Mouse (Mus musculus) kidney, embryonic 15.5 days (tissue): ENCODE measurements around the gene Smim4. TPM values are rescaled to one million over a fixed set of nuclear protein-coding genes. Genes with fewer than 3 reads are reported as not detected.

Experiments used
- ATAC-seq: fragments of 200-750 bp; cut with Nextera tagmentation; replicated peaks from 2 replicates; pipeline ENCODE4 v1.8.0; 2017; ENCODE audit warnings: moderate TSS enrichment; ENCODE audit not compliant: low FRiP score
- H3K27ac ChIP-seq: fragments of 300-500 bp; sonication (generic); 2 replicates; pipeline ENCODE4 v1.5.1; 2015; ENCODE audit warnings: mild to moderate bottlenecking, inconsistent platforms
- H3K27me3 ChIP-seq: fragments of 300-500 bp; sonication (generic); 2 replicates; pipeline ENCODE4 v1.6.1; 2015; ENCODE audit warnings: inconsistent platforms
- H3K36me3 ChIP-seq: fragments of 300-500 bp; sonication (generic); 2 replicates; pipeline ENCODE4 v1.6.1; 2015; ENCODE audit warnings: inconsistent platforms
- H3K4me1 ChIP-seq: fragments of 300-500 bp; sonication (generic); 2 replicates; pipeline ENCODE4 v1.6.1; 2015; ENCODE audit warnings: inconsistent platforms
- H3K4me2 ChIP-seq: fragments of 300-500 bp; sonication (generic); 2 replicates; pipeline ENCODE4 v1.6.1; 2015; ENCODE audit warnings: moderate library complexity, mild to moderate bottlenecking, inconsistent platforms
- H3K4me3 ChIP-seq: fragments of 300-500 bp; sonication (generic); replicated peaks from 2 replicates; pipeline ENCODE4 v1.5.1; 2015; ENCODE audit warnings: mild to moderate bottlenecking, inconsistent platforms
- H3K9ac ChIP-seq: fragments of 300-500 bp; sonication (generic); 2 replicates; pipeline ENCODE4 v1.6.1; 2015; ENCODE audit warnings: mild to moderate bottlenecking, inconsistent platforms
- H3K9me3 ChIP-seq: fragments of 300-500 bp; sonication (generic); replicated peaks from 2 replicates; pipeline ENCODE4 v1.6.1; 2016; ENCODE audit warnings: inconsistent platforms
- WGBS: fragments of 180-500 bp; shearing (Covaris S2); methylation state at CpG from one replicate; pipeline ENCODE4 v1.1.7; 2015; ENCODE audit warnings: mixed read lengths; 5-methylcytosine and 5-hydroxymethylcytosine counted together
- polyA plus RNA-seq: library from polyadenylated mRNA; unstranded; fragments of >200 nt; fragmentation: Nextera tagmentation; extraction: Ambion mirVana; gene quantifications from 2 replicates; pipeline ENCODE4 v1.2.1, GENCODE M21; 2015

The Smim4 gene
- polyA plus RNA-seq, 1 experiment from 2014 or later = 98.1 TPM

DNA sequence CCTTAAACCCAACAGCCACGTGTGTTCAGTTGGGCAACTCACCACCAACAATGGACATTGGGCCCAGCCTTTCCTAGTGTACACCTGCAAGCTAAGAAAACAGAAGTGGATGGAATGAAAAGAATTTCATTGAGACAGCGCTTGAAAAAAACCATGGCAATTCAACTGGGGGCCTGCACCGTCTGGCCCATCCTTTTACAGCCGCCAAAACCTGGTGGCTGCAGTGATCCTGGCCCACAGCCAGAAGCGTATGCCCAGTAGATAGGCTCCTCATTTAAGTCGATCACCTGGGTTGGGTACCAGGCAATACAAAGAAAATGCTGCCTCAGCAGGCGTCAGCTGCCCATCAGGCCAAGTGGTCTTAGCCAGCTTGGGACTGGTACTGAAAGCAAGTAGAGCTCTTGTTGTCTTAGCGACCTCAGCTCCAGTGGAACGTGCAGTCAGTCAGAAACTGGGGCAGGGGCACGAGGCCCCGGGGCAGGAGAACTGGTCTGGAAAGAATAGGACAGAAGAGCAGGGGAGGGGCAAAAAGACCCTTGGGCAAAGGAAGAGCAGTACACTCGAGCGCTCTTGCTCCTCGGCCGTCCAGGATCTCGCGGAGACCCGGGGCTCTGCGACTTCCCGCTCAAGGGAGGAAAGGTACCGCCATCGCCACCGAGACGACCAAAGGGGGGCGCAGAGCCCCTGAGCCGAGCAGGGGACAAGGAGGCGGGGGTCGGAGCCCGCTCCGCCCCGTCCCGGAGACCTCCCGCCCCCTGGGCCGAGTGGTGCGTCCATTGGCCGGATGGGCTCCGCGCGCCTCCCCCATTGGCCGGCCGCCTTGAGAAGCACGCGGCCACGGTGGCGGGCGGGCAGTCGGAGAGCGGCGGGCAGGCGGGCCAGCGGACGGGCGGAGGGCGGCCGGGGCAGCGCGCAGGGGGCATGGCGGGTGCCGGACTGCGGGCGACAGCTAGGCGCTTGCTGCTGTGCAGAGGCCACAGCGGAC lies 1.8 kb upstream of the Smim4 start, which contains the start of gene Nt5dc2:
Gene Nt5dc2 (plus strand): TSS at position 818 of the 985 bp plus-strand sequence.
- Histone ChIP-seq H3K27me3 (no peaks in the 10 kb centered on the region), H3K4me2 (peak within 1 kb of the TSS; percentile 83), H3K27ac (peak within 1 kb of the TSS; percentile 89), H3K4me3 (peak within 1 kb of the TSS; percentile 82), H3K9ac (peak within 1 kb of the TSS; percentile 78), H3K4me1 (peaks cover 60% of the 10 kb centered on the region), H3K9me3 (no peaks in the 10 kb centered on the region), H3K36me3 (peaks cover 14% of the 10 kb centered on the region)
- ATAC-seq = peak; percentile 84
- 3% methylated on average over 63 of the region's 63 CpGs for WGBS

DNA sequence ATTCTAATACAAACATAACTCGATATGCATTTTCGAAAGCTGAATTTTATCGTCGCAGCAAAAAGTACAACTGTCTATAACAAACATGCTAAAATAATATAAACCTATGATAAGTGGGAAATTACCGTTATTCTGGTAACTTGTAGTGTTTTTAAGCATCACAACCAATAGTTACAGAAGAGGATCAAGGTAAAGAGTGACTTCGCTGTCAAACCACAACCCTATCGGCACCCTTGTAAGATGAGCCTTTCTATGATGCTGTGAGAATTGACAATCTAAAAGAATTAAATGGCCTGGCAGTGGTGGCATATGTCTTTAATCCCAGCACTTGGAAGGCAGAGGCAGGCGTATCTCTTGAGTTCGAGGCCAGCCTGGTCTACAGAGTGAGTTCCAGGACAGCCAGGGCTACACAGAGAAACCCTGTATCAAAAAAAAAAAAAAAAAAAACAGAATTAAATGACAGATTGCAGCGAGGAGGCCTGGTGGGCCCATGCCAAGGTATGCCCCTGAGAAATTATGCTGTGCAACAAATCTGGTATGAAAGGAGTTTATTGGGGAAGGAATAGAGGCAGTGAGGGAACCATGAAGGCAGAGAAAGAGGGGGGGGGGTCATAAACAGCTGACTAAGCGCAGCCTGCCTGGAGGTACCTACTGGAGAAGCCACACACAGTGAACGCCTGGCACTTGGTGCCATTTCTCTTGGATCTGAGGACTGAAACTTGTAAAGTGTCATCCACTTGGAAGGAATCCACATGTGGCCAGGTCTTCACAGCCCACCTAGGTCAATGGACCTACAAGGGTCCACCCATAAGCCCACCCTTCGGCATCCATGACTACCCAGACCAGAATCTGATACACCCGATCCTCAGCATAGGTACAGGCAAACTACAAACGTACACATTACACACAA lies 825 bp upstream of the Smim4 start:
- Histone ChIP-seq H3K4me3 (peak overlapping the region; percentile 83), H3K27me3 (no peaks in the 10 kb centered on the region), H3K4me2 (peak overlapping the region; percentile 86), H3K27ac (peak overlapping the region; percentile 89), H3K36me3 (peaks cover 8% of the 10 kb centered on the region), H3K4me1 (peaks cover 70% of the 10 kb centered on the region), H3K9me3 (no peaks in the 10 kb centered on the region), H3K9ac (peak overlapping the region; percentile 85; the same call in 1 of the 2 replicates)
- no peak for ATAC-seq
- 69% methylated on average over 15 of the region's 15 CpGs for WGBS

DNA sequence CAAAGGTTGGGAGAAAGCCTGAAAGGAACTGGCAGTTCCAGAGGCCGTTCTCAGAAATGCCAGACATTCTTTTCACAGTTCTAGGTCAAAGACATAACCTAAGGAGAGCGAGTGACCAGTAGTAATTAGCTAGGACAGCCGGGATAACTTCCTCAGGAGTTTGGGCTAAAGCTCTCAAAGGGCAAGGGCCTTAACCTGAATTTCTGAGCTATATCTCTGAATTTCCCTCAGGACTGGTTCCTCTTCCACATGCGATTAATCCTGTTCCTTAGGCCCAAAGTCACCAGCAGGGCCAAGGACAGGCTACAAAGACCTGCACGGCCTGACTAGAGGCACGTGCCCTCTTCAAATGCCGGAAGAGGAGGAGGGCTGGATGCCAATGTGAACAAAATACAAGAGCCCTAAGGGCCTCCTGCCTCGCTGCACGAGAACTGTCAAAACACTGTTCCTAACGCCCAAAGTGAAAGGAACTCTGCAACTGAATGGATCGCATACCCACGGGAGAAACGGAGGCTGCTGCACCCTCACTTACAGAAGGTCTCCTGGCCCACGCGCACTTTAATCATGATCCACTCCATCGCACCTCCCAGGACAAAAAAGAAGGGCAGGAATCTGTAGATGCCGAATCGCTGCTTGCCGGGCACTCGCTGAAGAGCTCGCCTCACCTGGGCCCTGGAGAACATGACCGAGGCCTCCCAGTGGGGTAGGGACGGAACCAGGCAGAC lies 493 bp downstream of the Smim4 start:
- Histone ChIP-seq H3K9me3 (no peaks in the 10 kb centered on the region), H3K4me1 (peaks cover 63% of the 10 kb centered on the region), H3K9ac (peak overlapping the region; percentile 85), H3K27ac (peak overlapping the region; percentile 92), H3K4me3 (peak overlapping the region; percentile 83), H3K4me2 (peak overlapping the region; percentile 86), H3K36me3 (peaks cover 14% of the 10 kb centered on the region), H3K27me3 (no peaks in the 10 kb centered on the region)
- 0 out of 2 replicates have a peak, but pooled peaks have one; percentile 0 for ATAC-seq
- 1% methylated on average over 23 of the region's 23 CpGs for WGBS

DNA sequence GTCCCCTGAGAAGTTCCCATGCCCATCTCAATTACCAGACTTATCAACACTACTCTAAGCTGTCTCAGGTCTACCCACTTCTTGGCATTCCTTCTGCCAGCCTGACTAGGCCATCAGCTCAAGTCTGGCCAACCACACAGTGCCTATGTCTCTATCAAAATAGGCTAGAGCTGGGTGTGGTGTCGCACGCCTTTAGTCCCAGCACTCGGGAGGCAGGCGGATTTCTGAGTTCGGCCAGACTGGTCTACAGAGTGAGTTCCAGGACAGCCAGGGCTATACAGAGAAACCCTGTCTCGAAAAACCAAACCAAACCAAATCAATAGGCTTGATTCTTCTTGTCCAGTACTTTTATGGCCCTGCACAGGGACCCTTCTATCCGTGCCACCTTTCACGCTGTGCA lies 1.9 kb downstream of the Smim4 start:
- no peak for ATAC-seq
- Histone ChIP-seq H3K4me2 (peak overlapping the region; percentile 42), H3K9ac (no peak overlapping the region), H3K27ac (peak overlapping the region; percentile 90), H3K4me1 (peaks cover 49% of the 10 kb centered on the region), H3K27me3 (no peaks in the 10 kb centered on the region), H3K36me3 (peaks cover 20% of the 10 kb centered on the region), H3K9me3 (no peaks in the 10 kb centered on the region), H3K4me3 (no peak overlapping the region)
- 89% methylated on average over 8 of the region's 8 CpGs for WGBS

DNA sequence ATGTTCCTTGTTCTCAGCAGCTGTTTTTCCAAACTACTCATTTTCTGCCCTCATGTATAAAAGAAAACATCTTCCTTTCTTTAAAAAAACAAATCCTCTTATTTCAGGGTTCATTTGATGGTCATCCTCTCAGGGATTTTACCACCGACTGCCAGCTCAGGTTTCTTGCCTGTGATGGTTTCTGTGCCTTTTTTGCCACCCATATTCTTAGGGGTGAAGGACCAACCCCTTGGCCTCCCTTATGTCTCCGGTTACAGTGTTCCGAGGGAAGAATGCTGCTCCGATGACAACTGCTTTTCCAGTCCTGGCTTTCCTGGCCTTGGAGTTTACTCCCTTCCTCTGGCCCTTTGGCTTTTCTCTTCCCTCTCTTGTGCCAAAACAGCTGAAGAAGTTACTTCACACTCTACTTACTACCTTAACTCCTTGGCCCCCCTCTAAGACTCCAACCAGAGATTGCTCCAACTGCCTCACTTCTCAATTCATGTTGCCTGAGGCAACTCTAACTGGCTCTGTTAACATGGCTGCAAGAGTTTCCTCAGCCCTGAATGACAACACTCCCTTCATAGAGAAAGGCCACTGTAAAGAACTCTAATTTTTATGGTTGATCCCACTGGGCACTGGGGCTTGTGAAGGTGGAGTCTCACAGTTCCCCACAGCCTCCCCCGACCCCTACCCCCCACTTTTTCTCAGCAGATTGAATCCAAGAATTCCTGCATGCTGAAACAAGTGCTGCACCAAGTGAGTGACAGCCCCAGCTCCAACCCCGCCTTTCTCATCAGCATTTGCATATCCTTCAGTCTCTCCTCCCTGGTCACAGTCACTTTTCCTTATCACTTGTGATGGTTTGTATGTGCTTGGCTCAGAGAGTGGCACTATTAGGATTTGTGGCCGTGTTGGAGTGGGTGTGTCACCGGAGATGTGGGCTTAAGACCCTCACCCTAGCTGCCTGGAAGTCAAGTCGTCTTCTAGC lies 3.4 kb downstream of the Smim4 start:
- WGBS = 27% methylated on average over 9 of the region's 9 CpGs
- H3K4me3 ChIP-seq = no peak overlapping the region
- H3K9ac ChIP-seq = peak overlapping the region; percentile 17; the same call in 1 of the 2 replicates
- H3K4me2 ChIP-seq = peak overlapping the region; percentile 42
- H3K9me3 ChIP-seq = no peaks in the 10 kb centered on the region
- peak overlapping the region; percentile 90 for H3K27ac ChIP-seq
- ATAC-seq = 0 out of 2 replicates have a peak, but pooled peaks have one; percentile 16
- peaks cover 30% of the 10 kb centered on the region for H3K36me3 ChIP-seq
- H3K27me3 ChIP-seq = no peaks in the 10 kb centered on the region
- H3K4me1 ChIP-seq = peaks cover 46% of the 10 kb centered on the region

DNA sequence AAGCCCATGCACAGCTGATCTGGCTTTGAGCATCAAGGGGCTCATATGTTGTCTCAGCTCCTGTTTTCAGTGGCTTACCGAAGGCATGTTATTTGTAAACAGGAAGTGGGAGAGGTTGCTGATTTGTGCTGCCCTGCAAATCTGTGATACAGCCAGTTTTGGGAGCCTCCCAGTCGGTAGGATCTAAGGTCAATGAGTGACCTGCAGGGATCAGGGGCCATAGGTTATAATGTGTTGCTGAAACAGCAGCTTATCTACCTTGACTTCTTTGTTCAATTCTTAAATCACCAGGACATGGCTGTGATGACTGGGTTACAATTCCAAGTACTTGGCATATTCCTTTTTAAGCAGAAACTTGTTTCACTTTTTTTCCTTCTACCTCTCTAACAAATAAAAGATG lies 13.2 kb downstream of the Smim4 start:
- no peak overlapping the region for H3K9ac ChIP-seq
- no peak overlapping the region for H3K4me2 ChIP-seq
- H3K27ac ChIP-seq = no peak overlapping the region
- no peaks in the 10 kb centered on the region for H3K9me3 ChIP-seq
- no peak for ATAC-seq
- peaks cover 85% of the 10 kb centered on the region for H3K36me3 ChIP-seq
- H3K4me3 ChIP-seq = no peak overlapping the region
- H3K4me1 ChIP-seq = no peaks in the 10 kb centered on the region
- H3K27me3 ChIP-seq = no peaks in the 10 kb centered on the region
- 69% methylated on average over 2 of the region's 2 CpGs for WGBS

DNA sequence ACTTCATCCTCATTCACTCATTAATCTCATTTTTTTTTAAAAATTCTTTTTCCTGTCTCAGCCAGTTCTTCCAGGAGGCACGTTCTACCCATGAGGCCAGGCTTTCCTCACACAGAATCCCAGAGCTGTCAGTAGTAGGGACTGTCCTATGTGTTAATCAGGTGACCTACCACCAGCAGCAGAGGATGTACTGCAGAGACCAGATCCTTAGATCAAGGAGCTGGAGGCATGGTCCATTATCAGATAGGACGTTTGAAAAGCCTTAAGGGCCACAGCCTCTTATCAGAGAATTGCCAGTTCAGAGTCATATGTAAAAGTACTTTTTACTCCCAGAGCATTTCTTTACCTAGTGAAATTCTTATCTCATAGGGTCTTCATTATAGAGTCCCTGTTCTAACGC lies 14.7 kb downstream of the Smim4 start:
- H3K27ac ChIP-seq = no peak overlapping the region
- H3K36me3 ChIP-seq = peaks cover 90% of the 10 kb centered on the region
- no peaks in the 10 kb centered on the region for H3K9me3 ChIP-seq
- no peak overlapping the region for H3K4me2 ChIP-seq
- no peak overlapping the region for H3K9ac ChIP-seq
- no peaks in the 10 kb centered on the region for H3K27me3 ChIP-seq
- no peaks in the 10 kb centered on the region for H3K4me1 ChIP-seq
- WGBS = 70% methylated on average over 3 of the region's 3 CpGs
- ATAC-seq = no peak
- H3K4me3 ChIP-seq = no peak overlapping the region

DNA sequence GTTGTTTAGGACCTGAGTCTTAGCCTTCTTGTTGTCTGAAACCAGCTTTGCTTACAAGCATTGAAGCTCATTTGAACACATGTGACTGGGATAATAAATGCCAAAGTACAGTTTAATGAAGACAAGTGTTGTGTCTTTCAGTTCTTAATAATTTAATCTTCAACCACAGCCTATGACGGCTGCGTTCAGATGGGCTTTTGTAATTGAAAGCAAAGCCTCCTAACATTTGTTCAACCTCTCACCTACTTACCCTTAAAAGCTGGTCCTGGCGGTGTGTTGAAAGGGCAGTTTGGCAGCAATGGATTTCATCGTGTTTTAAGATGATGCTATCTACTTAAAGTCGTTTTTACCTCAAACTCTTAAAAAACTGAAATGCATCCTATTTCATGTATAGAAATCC lies 16.6 kb downstream of the Smim4 start:
- ATAC-seq = no peak
- no peak overlapping the region for H3K4me2 ChIP-seq
- H3K9me3 ChIP-seq = no peaks in the 10 kb centered on the region
- no peak overlapping the region for H3K27ac ChIP-seq
- H3K4me3 ChIP-seq = no peak overlapping the region
- 76% methylated on average over 5 of the region's 5 CpGs for WGBS
- H3K4me1 ChIP-seq = no peaks in the 10 kb centered on the region
- peaks cover 93% of the 10 kb centered on the region for H3K36me3 ChIP-seq
- no peaks in the 10 kb centered on the region for H3K27me3 ChIP-seq
- no peak overlapping the region for H3K9ac ChIP-seq

DNA sequence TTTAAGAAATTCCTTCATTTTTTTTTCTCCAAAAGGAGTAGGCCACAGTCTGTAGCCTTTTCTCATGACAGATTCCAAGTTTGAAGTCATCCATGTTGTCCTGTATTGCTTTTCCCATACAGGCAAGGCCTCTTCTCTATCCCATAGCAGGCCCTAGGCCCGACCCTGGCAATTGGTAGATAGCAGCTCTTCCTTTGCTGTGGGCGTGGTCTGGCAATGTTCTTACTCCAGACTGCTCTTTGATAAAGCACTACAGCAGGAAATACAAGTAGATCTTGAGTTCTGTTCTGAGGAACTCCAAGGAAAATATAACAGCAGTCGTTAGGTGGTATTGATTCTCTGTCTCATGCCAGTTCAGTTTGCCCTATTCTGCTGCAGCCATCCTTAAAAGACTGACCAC lies 18.1 kb downstream of the Smim4 start:
- no peak for ATAC-seq
- Histone ChIP-seq H3K9me3 (no peaks in the 10 kb centered on the region), H3K27me3 (no peaks in the 10 kb centered on the region), H3K27ac (no peak overlapping the region), H3K36me3 (peaks cover 93% of the 10 kb centered on the region), H3K9ac (no peak overlapping the region), H3K4me1 (no peaks in the 10 kb centered on the region), H3K4me3 (no peak overlapping the region), H3K4me2 (no peak overlapping the region)
- 83% methylated on average over 3 of the region's 3 CpGs for WGBS

DNA sequence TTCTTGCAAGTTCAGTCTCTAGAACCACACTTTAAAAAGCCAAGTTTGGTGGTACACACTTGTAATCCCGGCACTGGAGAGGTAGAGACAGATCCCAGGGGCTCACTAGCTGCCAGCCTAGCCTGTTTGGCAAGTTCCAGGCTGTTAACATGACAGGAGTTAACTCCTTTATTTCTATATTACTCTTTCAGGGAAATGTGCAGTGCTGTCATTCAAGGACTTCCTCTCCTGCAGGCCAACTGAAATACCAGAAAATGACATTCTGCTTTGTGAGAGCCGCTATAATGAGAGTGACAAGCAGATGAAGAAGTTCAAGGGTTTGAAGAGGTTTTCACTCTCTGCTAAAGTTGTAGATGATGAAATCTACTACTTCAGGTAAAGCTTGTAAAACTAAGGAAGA lies 23.6 kb downstream of the Smim4 start:
- H3K36me3 ChIP-seq = peaks cover 84% of the 10 kb centered on the region
- no peak for ATAC-seq

More for the DNA sequence above, 23.6 kb downstream of the Smim4 start:
- Histone ChIP-seq H3K4me1 (no peaks in the 10 kb centered on the region), H3K27me3 (no peaks in the 10 kb centered on the region), H3K4me3 (no peak overlapping the region), H3K4me2 (no peak overlapping the region), H3K27ac (no peak overlapping the region), H3K9me3 (no peaks in the 10 kb centered on the region), H3K9ac (no peak overlapping the region)
- 91% methylated on average over 2 of the region's 2 CpGs for WGBS
